Mouse (Mus musculus) frontal cortex, postnatal 14 days (tissue): ENCODE data around the gene Tom1l2.

Experiments
- DNase-seq, 2 experiments: peaks; one replicate each; pipeline ENCODE4 v3.0.0; 2022; ENCODE audit warnings: low spot score in 2 of 2

The Tom1l2 gene

DNA sequence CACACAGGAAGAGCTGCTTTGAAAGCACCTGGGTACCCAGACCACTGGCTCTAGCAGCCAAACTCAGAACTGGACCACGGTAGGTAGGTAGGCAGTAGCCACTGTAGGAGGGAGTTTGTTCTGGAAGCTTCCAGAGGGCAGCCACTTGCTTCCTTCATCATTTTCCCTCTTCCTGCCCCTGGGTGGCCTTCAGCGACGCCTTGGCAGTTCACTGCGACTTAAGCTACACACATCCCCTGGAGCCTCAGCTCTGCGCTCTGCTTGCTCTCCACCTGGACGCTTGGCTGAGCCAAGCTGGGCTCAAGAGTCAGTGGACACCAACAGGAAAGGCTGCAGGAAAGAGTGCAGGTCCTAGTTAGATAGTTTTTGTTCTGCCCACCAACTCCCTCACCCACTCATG lies 174.7 kb downstream of the Tom1l2 start:
- DNase-seq, result no peak

DNA sequence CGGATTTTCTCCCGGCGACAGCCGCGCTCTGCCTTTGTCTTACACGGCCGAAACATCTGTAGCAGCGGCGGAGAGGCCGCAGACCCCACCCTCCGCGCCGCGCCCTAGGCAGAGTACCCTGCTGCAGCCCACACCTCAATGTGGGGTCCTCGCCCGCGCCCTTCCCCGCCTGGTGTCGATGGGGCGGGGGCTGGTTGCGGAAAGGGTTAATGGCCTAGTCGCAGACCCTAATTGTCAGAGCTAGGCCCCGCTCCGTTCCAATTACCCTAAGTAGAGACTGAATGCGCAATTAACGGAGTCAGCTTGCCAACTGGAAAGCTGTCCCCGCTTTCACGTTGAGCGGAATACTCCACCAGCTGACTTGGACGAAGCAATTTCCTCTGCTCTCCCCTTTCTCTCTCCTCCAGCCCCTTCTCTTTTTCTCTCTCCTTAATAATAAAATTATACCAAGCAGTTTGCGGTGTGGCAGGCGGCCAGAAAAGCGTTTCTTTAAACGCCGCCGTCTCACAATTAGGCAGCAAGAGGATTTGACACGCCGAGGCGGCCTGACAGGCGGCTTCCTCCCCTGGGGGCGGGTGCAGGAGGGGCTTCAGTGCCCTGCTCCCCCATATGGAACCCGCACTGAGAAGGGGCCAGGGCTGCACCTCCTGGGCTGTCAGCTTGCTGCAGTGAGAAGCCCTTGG lies 175.6 kb downstream of the Tom1l2 start:
- DNase-seq, result peak in 1 of 2 experiments; percentile 69
